Mouse (Mus musculus): ENCODE results near the gene Man2b2.

The Man2b2 gene

GRCm38 (mm10) chr5:36829913-36830879 lies at the start of gene Man2b2:
TSS of gene Man2b2 (minus strand) at chr5:36830653.
- DNase-seq = peak; percentile 94

- DNase-seq = no peak
Measured at GRCm38 (mm10) chr5:36878801-36879200, 48.3 kb upstream of the Man2b2 start.

- DNase-seq = no peak
Measured at GRCm38 (mm10) chr5:36877641-36878040, 47.2 kb upstream of the Man2b2 start.

- DNase-seq = no peak
Measured at GRCm38 (mm10) chr5:36876777-36877396, 46.4 kb upstream of the Man2b2 start.

- DNase-seq = no peak
Measured at GRCm38 (mm10) chr5:36875956-36876355, 45.5 kb upstream of the Man2b2 start.

GRCm38 (mm10) chr5:36870916-36871315 lies 40.5 kb upstream of the Man2b2 start:
- no peak for DNase-seq

GRCm38 (mm10) chr5:36869578-36870236 lies 39.3 kb upstream of the Man2b2 start:
- DNase-seq = peak; percentile 72

GRCm38 (mm10) chr5:36869186-36869577 lies 38.7 kb upstream of the Man2b2 start:
- no peak for DNase-seq

- peak; percentile 57 for DNase-seq
Measured at GRCm38 (mm10) chr5:36868266-36869090, 38.0 kb upstream of the Man2b2 start, which contains the start of gene Ppp2r2c. TSS of gene Ppp2r2c (plus strand) at chr5:36868513.

GRCm38 (mm10) chr5:36867561-36867960 lies 37.1 kb upstream of the Man2b2 start:
- no peak for DNase-seq

- DNase-seq = no peak
Measured at GRCm38 (mm10) chr5:36866701-36867250, 36.3 kb upstream of the Man2b2 start.

GRCm38 (mm10) chr5:36861084-36861483 lies 30.6 kb upstream of the Man2b2 start:
- DNase-seq = no peak

- DNase-seq = no peak
Measured at GRCm38 (mm10) chr5:36857546-36857945, 27.1 kb upstream of the Man2b2 start.

- no peak for DNase-seq
Measured at GRCm38 (mm10) chr5:36856529-36856928, 26.1 kb upstream of the Man2b2 start.

- DNase-seq = no peak
Measured at GRCm38 (mm10) chr5:36855180-36855579, 24.7 kb upstream of the Man2b2 start.

GRCm38 (mm10) chr5:36851572-36851971 lies 21.1 kb upstream of the Man2b2 start:
- DNase-seq = no peak

- no peak for DNase-seq
Measured at GRCm38 (mm10) chr5:36844490-36844889, 14.0 kb upstream of the Man2b2 start.

GRCm38 (mm10) chr5:36841701-36842100 lies 11.2 kb upstream of the Man2b2 start:
- DNase-seq = no peak

GRCm38 (mm10) chr5:36840092-36840491 lies 9.6 kb upstream of the Man2b2 start:
- no peak for DNase-seq

- DNase-seq = no peak
Measured at GRCm38 (mm10) chr5:36839602-36840001, 9.1 kb upstream of the Man2b2 start.

- DNase-seq = peak; percentile 79
Measured at GRCm38 (mm10) chr5:36839032-36839431, 8.6 kb upstream of the Man2b2 start.

- peak; percentile 88 for DNase-seq
Measured at GRCm38 (mm10) chr5:36835933-36836332, 5.5 kb upstream of the Man2b2 start.
